Mouse (Mus musculus) embryo, embryonic 10 days (tissue): Measurements from ENCODE around the gene Med21.

Source experiments
- DNase-seq: peaks from one replicate; pipeline ENCODE4 v3.0.0-alpha.2; 2015; ENCODE audit warnings: low spot score

Gene Med21

DNA sequence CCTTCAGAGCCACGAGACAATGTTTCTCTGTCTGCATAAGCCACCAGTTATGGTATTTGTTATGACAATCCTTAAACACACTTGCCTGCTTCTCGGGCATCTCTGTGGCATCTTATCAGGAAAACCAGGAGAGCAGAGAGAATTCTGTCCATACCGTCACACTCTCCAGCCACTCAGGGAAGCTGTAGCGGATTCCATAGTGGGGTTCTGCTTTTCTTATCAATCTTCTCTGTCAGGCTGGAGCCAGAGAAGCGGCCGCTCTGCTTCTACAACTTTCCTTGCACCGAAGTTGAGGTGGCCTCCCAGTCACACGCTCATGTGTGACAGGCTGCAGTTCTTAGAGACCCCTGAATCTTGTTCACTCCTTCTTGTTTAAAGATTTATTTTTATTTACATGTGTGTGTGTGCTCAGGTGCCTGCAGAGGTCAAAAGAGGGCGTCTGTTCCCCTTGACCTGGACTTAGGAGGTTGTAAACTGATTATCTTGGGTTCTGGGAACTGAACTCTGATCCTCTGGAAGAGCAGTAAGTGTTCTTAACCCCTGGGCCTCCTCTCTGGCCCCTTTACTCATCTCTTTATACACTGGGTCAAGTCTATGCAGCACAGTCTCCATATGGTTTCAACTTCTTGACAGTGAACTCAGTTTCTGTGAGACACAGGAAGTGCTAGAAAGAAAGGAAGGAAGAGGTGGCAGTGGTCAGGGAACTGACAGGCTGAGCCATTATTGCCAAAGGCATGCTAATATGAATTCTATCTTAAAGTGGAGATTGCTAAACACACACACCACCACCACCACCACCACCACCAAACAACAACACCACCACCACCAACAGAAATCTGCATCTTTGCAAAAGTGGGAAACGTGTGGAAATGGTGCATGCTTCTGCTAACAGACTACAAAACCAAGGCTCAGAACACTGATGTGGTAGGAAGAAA lies 36.1 kb downstream of the Med21 start:
- no peak for DNase-seq

DNA sequence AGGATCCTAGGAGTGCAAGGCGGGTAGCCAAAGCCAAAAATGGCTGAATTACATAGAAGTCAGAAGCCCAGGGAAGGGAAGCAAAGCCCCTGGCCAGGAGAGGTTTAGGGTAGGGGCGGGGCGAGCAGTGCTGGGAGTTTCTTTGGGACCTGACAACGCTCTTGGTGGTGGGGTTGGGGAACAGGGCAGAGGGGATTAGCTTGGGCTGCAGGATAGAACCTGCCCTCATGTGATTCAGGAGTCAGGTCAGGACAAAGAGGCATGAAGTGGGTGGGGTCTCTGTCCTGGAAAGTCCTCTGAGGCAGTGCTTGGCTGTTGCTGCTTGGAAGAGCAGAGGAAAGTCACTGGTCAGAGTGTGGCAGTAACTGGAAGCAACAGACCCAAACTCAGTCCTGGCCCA lies 41.5 kb downstream of the Med21 start:
- DNase-seq = no peak

DNA sequence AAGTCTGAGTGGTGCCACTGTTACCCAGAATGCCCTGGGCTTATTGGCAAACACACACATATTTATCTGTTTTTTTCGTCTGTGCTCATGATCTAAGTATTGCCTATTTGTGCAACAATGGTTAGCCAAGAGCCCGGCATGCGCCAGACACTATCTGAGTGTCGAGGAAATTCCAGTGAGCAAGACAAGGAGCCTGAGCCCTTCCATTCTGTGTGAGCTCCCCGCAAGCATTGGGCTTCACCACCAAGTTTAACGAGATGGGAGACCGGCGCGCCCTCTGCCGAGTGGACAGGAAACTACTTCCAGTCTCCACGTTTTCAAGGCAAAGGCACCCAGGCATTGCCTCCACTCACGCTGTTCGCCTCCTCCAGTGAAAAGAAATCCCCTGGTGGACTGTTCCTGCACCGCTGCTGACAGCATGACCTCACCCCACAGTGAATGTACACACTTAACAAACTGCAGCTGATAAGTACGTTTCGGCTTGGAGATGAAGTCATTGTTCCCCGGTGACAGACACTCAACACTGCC lies 43.5 kb downstream of the Med21 start:
- DNase-seq = peak; percentile 11

DNA sequence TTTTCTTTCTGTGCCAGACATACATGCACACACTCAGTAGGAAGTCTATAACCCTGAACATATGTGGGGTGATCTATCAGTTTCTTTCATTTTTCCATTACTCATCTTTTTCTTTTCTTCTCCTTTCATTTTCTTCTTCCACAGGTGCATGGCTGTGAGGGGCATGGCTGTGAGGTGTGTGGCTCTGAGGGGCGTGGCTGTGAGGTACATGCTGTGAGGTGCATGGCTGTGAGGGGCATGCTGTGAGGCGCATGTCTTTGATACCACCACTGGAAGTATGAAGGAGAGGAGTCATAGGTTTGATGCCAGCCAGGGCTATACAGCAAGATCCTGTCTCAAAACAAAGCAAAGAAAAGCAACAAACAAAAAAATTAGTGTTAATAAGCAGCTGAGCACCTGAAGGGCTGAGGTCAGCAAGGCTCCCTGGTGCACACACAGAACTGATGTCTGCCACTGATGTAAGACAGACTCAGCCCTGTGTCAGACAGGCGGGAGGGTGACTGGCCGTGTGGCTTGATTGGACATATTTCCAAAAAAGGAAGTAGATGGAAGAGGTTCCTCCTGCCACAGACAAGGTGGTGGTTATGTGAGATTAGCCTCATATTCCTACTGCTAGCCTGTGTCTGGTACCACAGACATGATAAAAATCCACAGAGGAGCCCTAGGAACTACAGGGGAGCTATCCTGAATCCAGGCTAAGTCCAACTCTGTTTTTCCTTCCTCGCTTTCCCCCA lies 44.3 kb downstream of the Med21 start:
- no peak for DNase-seq

DNA sequence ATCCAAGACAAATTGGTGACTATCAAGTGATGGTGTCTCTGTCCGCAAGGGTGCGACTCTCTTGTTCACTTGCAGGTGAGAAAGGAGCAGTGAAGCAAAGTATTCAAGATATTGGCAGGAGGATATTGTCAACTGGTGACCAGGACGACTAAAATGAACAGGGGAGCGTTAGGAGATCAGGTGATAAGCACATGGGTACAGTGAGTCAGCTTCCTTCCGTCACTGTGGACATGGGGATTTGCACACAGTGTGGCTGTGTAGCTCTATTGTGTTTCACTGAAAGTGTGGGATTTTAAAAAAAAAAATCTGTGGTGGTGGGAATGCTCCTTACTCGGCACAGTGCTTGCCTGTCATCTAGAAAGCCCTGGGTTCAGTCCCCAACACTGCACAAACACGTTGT lies 45.7 kb downstream of the Med21 start:
- DNase-seq = no peak

DNA sequence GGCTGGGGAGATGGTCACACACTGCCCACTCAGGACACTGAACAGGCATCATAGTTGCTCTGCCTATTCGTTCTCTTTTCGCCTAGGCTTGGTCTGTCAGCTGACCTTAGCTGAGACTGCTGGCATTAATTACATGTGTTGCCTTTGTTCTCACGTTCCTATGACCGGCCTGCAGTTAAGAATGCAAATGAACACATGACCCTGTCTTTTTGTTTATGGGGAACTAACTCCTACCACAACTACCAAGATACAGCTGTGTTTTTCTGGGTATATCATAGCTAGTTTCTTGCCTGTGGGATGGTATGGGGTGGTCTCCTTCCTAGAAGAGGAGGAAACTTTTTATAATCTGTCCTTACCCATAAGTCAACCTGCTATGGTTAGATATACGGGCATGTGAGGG lies 46.5 kb downstream of the Med21 start:
- DNase-seq = no peak

DNA sequence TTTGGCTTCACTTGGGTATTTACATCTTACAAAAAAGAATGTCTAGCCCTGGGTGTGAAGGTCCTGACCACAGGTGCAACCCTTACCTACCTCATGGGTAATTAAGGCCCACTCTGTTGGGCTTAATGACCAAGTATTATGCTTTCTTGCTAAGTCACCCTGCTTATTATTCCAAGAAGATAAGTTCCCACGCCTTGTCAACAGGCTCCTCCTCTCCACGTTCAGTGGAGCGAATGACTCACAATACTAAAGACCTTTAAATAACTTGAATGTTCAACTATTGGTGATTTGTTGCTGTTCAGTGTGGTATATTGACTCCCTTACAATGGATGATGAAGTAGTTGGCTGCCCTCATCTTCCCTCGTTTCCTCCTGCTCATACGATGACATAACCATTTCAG lies 55.4 kb downstream of the Med21 start:
- DNase-seq = no peak

DNA sequence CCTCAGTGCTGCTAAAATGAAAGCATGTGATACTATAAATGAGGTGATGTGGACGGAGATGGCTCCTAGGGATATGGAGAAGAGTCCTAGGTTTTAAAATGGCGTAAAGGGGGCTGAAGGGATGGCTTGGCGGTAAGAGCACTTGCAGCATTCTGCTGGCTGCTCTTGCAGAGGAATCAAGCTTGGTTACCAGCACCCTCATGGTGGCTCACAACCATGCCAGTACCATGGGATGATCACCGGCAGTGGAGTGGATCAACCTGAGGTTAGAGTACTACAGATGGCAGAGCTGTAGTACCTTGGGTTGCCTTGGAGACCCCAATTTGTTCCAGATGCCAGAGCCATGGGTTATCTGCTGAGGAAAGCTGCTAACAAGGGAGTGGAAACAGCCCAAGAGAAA lies 56.0 kb downstream of the Med21 start:
- DNase-seq = no peak
